Mouse (Mus musculus) embryonic fibroblast, embryonic 13.5 days (primary cell): ENCODE measurements at regions not wholly inside any gene's neighbourhood (a gene's known extent, or its start where the extent isn't known, plus 50 kb on each side); places are given as distances from the start of the nearest gene placed in this dataset.

Experiments used
- CTCF ChIP-seq: IDR thresholded peaks from 2 replicates; pipeline ENCODE4 v1.5.1; 2011; ENCODE audit warnings: mild to moderate bottlenecking, control low read depth, low read length, moderate library complexity, borderline replicate concordance; ENCODE audit not compliant: insufficient read depth
- POLR2A ChIP-seq: IDR thresholded peaks from 2 replicates; pipeline ENCODE4 v1.6.1; 2011; ENCODE audit warnings: low read depth, mild to moderate bottlenecking, control low read depth, low read length, moderate library complexity

- TF ChIP-seq POLR2A: no peak
- TF ChIP-seq CTCF: no peak
Observed at GRCm38 (mm10) chr6:126334258-126334657, 167.5 kb upstream of the Ntf3 start.
